Mouse (Mus musculus) liver, embryonic 11.5 days (tissue): ENCODE results near the gene Ccdc149. TPM values are rescaled to one million over a fixed set of nuclear protein-coding genes. Genes with fewer than 3 reads are reported as not detected.
A peak's percentile ranks its signal among the peaks of the same experiment; 100 is the strongest.

Experiments
- ATAC-seq: fragments of 200-750 bp; cut with Nextera tagmentation; replicated peaks from 2 replicates; pipeline ENCODE4 v1.8.0; 2017; ENCODE audit warnings: moderate number of reproducible peaks, mild to moderate bottlenecking, moderate TSS enrichment, moderate library complexity; ENCODE audit not compliant: low FRiP score
- DNase-seq: peaks from one replicate; pipeline ENCODE4 v3.0.0-alpha.2; 2017; ENCODE audit warnings: low spot score
- H3K27ac ChIP-seq: fragments of 300-500 bp; sonication (generic); 2 replicates; pipeline ENCODE4 v1.5.1; 2014; ENCODE audit warnings: mild to moderate bottlenecking, low read depth, low read length, control low read depth
- H3K27me3 ChIP-seq: fragments of 300-500 bp; sonication (generic); replicated peaks from 2 replicates; pipeline ENCODE4 v1.6.1; 2014; ENCODE audit warnings: low read length, mixed read lengths; ENCODE audit not compliant: control insufficient read depth, insufficient read depth
- H3K36me3 ChIP-seq: fragments of 300-500 bp; sonication (generic); 2 replicates; pipeline ENCODE4 v1.6.1; 2014; ENCODE audit warnings: mild to moderate bottlenecking, low read length, moderate library complexity, mixed read lengths; ENCODE audit not compliant: control insufficient read depth, insufficient read depth
- H3K4me1 ChIP-seq: fragments of 300-500 bp; sonication (generic); replicated peaks from 2 replicates; pipeline ENCODE4 v1.6.1; 2014; ENCODE audit warnings: low read length, mixed read lengths; ENCODE audit not compliant: control insufficient read depth, insufficient read depth
- H3K4me2 ChIP-seq: fragments of 300-500 bp; sonication (generic); 2 replicates; pipeline ENCODE4 v1.6.1; 2014; ENCODE audit warnings: mild to moderate bottlenecking, control low read depth, moderate library complexity
- H3K4me3 ChIP-seq: fragments of 300-500 bp; sonication (generic); 2 replicates; pipeline ENCODE4 v1.5.1; 2014; ENCODE audit warnings: low read depth, low read length, control low read depth
- H3K9ac ChIP-seq: fragments of 300-500 bp; sonication (generic); 2 replicates; pipeline ENCODE4 v1.6.1; 2014; ENCODE audit warnings: low read depth, low read length, control low read depth
- H3K9me3 ChIP-seq: fragments of 300-500 bp; sonication (generic); 2 replicates; pipeline ENCODE4 v1.6.1; 2016; ENCODE audit warnings: low read length, inconsistent platforms, mixed read lengths; ENCODE audit not compliant: control insufficient read depth
- WGBS: fragments of 180-500 bp; shearing (Covaris S2); extraction: QIAGEN DNeasy Blood & Tissue Kit; methylation state at CpG from one replicate; pipeline ENCODE4 v1.1.7; 2014; 5-methylcytosine and 5-hydroxymethylcytosine counted together
- polyA plus RNA-seq: library from polyadenylated mRNA; unstranded; fragments of >200 nt; fragmentation: Nextera tagmentation; extraction: Ambion mirVana; gene quantifications from 2 replicates; pipeline ENCODE4 v1.2.1, GENCODE M21; 2014

Gene Ccdc149
- polyA plus RNA-seq, 1 experiment from 2014 or later = 1.1 TPM

DNA sequence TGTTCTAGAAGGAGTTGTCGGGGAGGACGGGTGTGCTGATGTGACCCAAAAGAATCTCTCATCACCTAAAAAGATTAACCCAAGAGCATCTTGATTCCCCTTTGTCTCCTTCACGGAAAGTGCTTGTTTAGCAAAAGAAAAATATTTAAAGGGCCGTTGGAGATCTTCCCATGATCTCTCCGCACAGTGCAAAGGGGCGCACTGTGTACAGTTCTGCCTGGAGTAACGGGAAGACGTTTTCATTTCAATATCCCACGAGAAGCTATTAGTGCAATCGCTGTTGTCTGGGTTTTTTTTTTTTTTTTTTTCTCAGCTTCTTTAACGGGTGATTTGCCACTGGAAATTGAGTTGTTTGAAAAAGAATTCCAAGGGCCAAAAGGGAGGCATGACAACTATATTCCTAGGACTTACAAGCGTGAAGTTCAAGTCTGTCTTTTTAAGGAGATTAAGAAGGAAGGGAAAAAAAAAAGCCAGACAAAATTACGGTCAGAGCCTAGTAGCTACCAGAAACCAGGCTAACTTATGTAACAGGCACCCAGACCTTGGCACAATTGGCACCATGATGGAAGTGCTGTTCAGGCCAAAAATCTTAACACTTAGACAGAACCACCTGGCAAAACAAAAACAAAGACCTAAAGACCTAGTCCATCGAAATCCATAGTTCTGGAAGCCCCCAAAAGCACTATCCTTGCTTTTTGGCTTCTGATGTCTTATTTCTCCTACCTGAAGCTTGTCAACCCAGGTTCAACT lies 41.4 kb downstream of the Ccdc149 start:
- Histone ChIP-seq H3K9me3 (no peaks in the 10 kb centered on the region), H3K4me2 (no peak overlapping the region)
- WGBS = 79% methylated on average over 14 of the region's 14 CpGs

DNA sequence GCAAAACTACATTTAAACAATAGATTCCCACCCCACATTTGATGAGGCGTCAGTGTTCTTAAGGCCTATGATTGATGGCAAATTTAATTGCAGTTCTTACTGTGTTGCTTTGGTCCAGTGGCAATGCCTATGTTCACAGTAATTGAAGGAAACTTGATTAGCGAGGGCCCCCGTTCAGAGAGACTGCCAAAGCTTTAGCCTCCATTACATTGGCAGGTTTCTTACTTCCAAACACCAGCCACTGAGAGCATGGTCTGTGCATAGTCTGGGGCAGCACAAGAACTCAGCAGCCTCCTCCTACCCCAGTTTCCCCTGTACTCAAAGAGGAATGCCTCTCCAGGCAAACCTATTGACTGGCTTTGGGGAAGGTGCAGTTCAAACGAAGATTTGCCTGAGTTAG lies 42.7 kb downstream of the Ccdc149 start:
- ATAC-seq (no peak), DNase-seq (no peak)
- Histone ChIP-seq H3K4me1 (no peaks in the 10 kb centered on the region), H3K27ac (no peak overlapping the region), H3K9ac (no peak overlapping the region), H3K36me3 (no peaks in the 10 kb centered on the region), H3K27me3 (no peaks in the 10 kb centered on the region), H3K4me2 (no peak overlapping the region), H3K9me3 (no peaks in the 10 kb centered on the region), H3K4me3 (no peak overlapping the region)
- WGBS = 66% methylated on average over 4 of the region's 4 CpGs

More for the DNA sequence above, 41.4 kb downstream of the Ccdc149 start:
- H3K4me1 ChIP-seq = no peaks in the 10 kb centered on the region
- no peaks in the 10 kb centered on the region for H3K27me3 ChIP-seq
- H3K9ac ChIP-seq = no peak overlapping the region
- DNase-seq (no peak), ATAC-seq (no peak)
- no peaks in the 10 kb centered on the region for H3K36me3 ChIP-seq
- H3K4me3 ChIP-seq = no peak overlapping the region
- no peak overlapping the region for H3K27ac ChIP-seq

- Histone ChIP-seq H3K27me3 (no peaks in the 10 kb centered on the region), H3K27ac (no peak overlapping the region), H3K4me3 (no peak overlapping the region), H3K36me3 (no peaks in the 10 kb centered on the region), H3K9ac (no peak overlapping the region), H3K9me3 (no peaks in the 10 kb centered on the region), H3K4me2 (no peak overlapping the region), H3K4me1 (no peaks in the 10 kb centered on the region)
- 80% methylated on average over 9 of the region's 9 CpGs for WGBS
- DNase-seq (no peak), ATAC-seq (no peak)
These were observed 45.5 kb downstream of the Ccdc149 start for GRCm38 (mm10) chr5:52425819-52426218.

DNA sequence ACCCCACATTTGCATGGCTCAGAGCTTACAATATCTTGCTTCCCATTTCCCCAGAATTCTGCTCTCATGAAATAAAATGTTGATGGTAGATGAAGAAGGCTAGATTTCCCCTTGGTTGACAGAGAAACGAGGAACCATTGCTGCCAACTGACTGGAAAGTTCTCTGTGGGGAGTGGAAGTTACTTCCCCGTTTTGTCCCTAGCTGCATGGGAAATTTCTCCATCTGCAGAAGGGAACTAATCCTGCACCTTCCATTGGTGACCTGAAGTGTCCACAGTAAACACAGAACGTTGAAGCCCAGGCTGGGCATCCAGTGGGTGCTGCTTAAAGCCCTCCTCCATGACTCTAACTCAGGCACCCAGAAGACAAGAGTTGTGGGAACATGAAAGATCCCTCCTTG lies 47.4 kb downstream of the Ccdc149 start:
- H3K9me3 ChIP-seq = no peaks in the 10 kb centered on the region
- no peak for ATAC-seq
- no peak overlapping the region for H3K4me3 ChIP-seq
- WGBS = 45% methylated on average over 3 of the region's 3 CpGs
- H3K27me3 ChIP-seq = no peaks in the 10 kb centered on the region
- H3K36me3 ChIP-seq = no peaks in the 10 kb centered on the region
- H3K4me2 ChIP-seq = no peak overlapping the region
- H3K9ac ChIP-seq = no peak overlapping the region
- no peaks in the 10 kb centered on the region for H3K4me1 ChIP-seq
- no peak overlapping the region for H3K27ac ChIP-seq
- DNase-seq = no peak

GRCm38 (mm10) chr5:52416485-52416884 lies 54.8 kb downstream of the Ccdc149 start:
- Histone ChIP-seq H3K4me1 (no peaks in the 10 kb centered on the region), H3K9me3 (no peaks in the 10 kb centered on the region), H3K27me3 (no peaks in the 10 kb centered on the region), H3K4me2 (no peak overlapping the region), H3K9ac (no peak overlapping the region), H3K27ac (no peak overlapping the region), H3K36me3 (no peaks in the 10 kb centered on the region), H3K4me3 (no peak overlapping the region)
- 61% methylated on average over 2 of the region's 2 CpGs for WGBS
- no peak for DNase-seq
- ATAC-seq = no peak

DNA sequence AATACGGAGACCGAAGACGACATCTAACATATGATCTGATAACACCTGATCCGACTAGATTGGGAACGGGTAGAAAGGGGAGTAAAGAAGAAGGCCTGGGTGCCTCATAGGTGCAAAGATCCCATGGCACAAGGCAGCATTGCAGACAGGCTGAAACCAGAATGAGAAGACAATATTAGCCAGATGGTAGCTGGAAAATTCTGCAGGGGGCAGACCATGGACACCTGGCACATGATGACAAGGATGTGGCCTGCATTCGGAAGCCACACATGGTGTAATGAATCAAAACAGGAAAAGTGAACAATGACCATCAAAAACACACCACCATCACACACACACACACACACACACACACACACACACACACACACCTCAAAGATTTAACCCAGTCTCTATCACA lies 55.4 kb downstream of the Ccdc149 start:
- Histone ChIP-seq H3K27me3 (no peaks in the 10 kb centered on the region), H3K27ac (no peak overlapping the region), H3K4me3 (no peak overlapping the region), H3K4me1 (no peaks in the 10 kb centered on the region), H3K9ac (no peak overlapping the region), H3K4me2 (no peak overlapping the region), H3K36me3 (no peaks in the 10 kb centered on the region), H3K9me3 (no peaks in the 10 kb centered on the region)
- 83% methylated on average over 6 of the region's 6 CpGs for WGBS
- no peak for DNase-seq
- ATAC-seq = no peak

DNA sequence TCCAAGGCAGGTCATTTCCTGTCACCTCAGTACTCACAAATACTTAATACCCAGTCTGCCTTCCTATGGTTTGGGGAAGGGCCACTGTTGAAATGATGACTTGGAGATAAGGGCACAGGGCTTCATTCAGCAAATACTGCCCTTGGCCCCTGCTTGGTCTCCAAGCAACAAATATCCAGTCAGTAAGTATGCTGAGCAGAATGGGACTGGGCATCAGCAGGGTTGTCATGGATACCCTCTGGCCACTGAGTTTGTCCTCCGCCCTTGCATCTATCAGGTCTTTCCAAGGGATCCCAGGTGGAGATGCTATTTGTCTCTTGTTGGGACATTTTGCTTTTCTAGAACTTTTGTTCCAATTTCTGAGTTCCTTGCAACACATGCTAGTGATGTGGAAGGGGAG lies 56.1 kb downstream of the Ccdc149 start:
- Histone ChIP-seq H3K9me3 (no peaks in the 10 kb centered on the region), H3K36me3 (no peaks in the 10 kb centered on the region), H3K27ac (no peak overlapping the region), H3K4me2 (no peak overlapping the region), H3K27me3 (no peaks in the 10 kb centered on the region), H3K9ac (no peak overlapping the region), H3K4me3 (no peak overlapping the region), H3K4me1 (no peaks in the 10 kb centered on the region)
- 77% methylated on average over 1 of the region's 1 CpGs for WGBS
- no peak for ATAC-seq
- no peak for DNase-seq

DNA sequence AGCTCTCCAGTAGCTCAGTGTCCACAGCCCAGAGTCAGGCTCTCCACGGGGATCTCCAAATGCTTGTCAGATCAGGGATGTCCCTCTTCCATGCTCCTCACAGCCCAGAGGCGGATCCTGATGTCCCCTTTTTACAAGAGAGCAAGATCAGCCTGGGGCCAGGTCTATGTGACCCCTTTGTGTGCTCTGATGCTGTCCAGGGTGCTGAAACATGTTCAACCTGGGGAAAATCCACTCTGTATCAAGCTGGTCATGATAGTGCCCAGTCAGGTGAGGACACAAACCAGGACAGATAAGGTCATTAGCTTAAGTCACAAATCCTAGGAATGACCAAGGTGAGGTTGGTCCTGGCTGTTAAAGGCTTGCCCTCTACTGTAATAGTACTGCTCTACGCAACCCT lies 59.8 kb downstream of the Ccdc149 start:
- Histone ChIP-seq H3K4me1 (no peaks in the 10 kb centered on the region), H3K27me3 (no peaks in the 10 kb centered on the region), H3K27ac (no peak overlapping the region), H3K9ac (no peak overlapping the region), H3K4me2 (no peak overlapping the region), H3K9me3 (no peaks in the 10 kb centered on the region), H3K4me3 (no peak overlapping the region), H3K36me3 (no peaks in the 10 kb centered on the region)
- WGBS = 49% methylated on average over 3 of the region's 3 CpGs
- ATAC-seq (no peak), DNase-seq (peak; percentile 34)

GRCm38 (mm10) chr5:52410197-52410596 lies 61.1 kb downstream of the Ccdc149 start:
- WGBS = 86% methylated on average over 12 of the region's 12 CpGs
- H3K4me3 ChIP-seq = no peak overlapping the region
- H3K27ac ChIP-seq = no peak overlapping the region
- H3K4me2 ChIP-seq = no peak overlapping the region
- no peak for DNase-seq
- no peaks in the 10 kb centered on the region for H3K9me3 ChIP-seq
- no peaks in the 10 kb centered on the region for H3K27me3 ChIP-seq
- no peaks in the 10 kb centered on the region for H3K4me1 ChIP-seq
- H3K36me3 ChIP-seq = no peaks in the 10 kb centered on the region
- no peak for ATAC-seq
- no peak overlapping the region for H3K9ac ChIP-seq
